In genomic region chr11:84127977-84128376, GRCm38 (mm10) we compare ENCODE assay signal across 12 mouse cellular contexts. TPM values are rescaled to one million over a fixed set of nuclear protein-coding genes. Genes with fewer than 3 reads are reported as not detected.
A peak's percentile ranks its signal among the peaks of the same experiment; 100 is the strongest.
DNase-seq lines count a peak whose midpoint lies in the region; ATAC-seq and TF ChIP-seq lines count a peak whose summit lies in the region.
"Had no signal": no experiment of that assay in that cellular context is flagged by ENCODE, and none has a peak within 500 bp of the region (broad histone marks: within the 10 kb centered on the region; RNA-seq: fewer than 3 reads in every experiment).

No protein-coding gene starts in this region.

- intact Hi-C loops in heart, postnatal 36 days (cut with DNase I): loop anchor here (2.0 kb wide), 1 partner anchor 59 kb away; the partner anchor contains the start of gene Dusp14
- intact Hi-C loops in heart, postnatal 14 days (cut with DNase I): no loop called here

- no peak overlapping the region for H3K9ac ChIP-seq in heart, embryonic 13.5 days
- no peak overlapping the region for H3K9ac ChIP-seq in midbrain, embryonic 11.5 days (ENCODE audit: low read length)
- no peak overlapping the region for H3K9ac ChIP-seq in MEL (ENCODE audit: control insufficient read depth, low read depth, low read length, poor library complexity, severe bottlenecking)
- H3K9ac ChIP-seq in liver, embryonic 15.5 days: no peak overlapping the region

- DNase-seq in heart, postnatal 36 days: no peak
- DNase-seq in midbrain, embryonic 10.5 days (ENCODE audit: low spot score): no peak
- no peak for DNase-seq in midbrain, embryonic 11.5 days (ENCODE audit: low spot score, missing footprints)
- peak; percentile 47 for DNase-seq in MEL (ENCODE audit: low read depth, low spot score)
- DNase-seq in heart, postnatal 14 days: no peak

- peak; percentile 14 to 54 (median 46); a peak in 5 of 6 replicates for TF ChIP-seq CTCF in MEL (IDR thresholded peaks at IDR 0.05 in 2 of 3, conservative IDR thresholded peaks at IDR 0.05 in 1 of 3; ENCODE audit: control insufficient read depth in 1 of 3, insufficient read depth in 1 of 3, low read depth in 2 of 3, low read length in 3 of 3, poor library complexity in 1 of 3, severe bottlenecking in 1 of 3)

- peaks cover 11% of the 10 kb centered on the region for H3K79me2 ChIP-seq in MEL (ENCODE audit: control insufficient read depth, insufficient read depth, low read length, poor library complexity)

- no peaks in the 10 kb centered on the region for H3K27me3 ChIP-seq in heart, embryonic 13.5 days (replicated peaks)
- no peaks in the 10 kb centered on the region for H3K27me3 ChIP-seq in midbrain, embryonic 10.5 days (ENCODE audit: low read depth, poor library complexity, severe bottlenecking)
- H3K27me3 ChIP-seq in midbrain, embryonic 11.5 days (ENCODE audit: control insufficient read depth, insufficient read depth, low read length): no peaks in the 10 kb centered on the region
- H3K27me3 ChIP-seq in MEL (ENCODE audit: control insufficient read depth in 1 of 2, insufficient read depth in 2 of 2, low read length in 2 of 2): 0 out of 4 replicates have a peak, but pooled peaks cover 0 to 1% of the 10 kb centered on the region in 2 experiments
- H3K27me3 ChIP-seq in liver, embryonic 15.5 days: peaks cover 20% of the 10 kb centered on the region

- 91% methylated on average over 4 of the region's 4 CpGs for WGBS in heart, embryonic 13.5 days
- WGBS in midbrain, embryonic 10.5 days: 88% methylated on average over 4 of the region's 4 CpGs
- WGBS in midbrain, embryonic 11.5 days: 90% methylated on average over 4 of the region's 4 CpGs
- WGBS in liver, embryonic 15.5 days (ENCODE audit: insufficient replicate concordance): 61% methylated on average over 4 of the region's 4 CpGs

- H3K27ac ChIP-seq in heart, embryonic 13.5 days (replicated peaks): no peak overlapping the region
- H3K27ac ChIP-seq in midbrain, embryonic 10.5 days (replicated peaks): no peak overlapping the region
- no peak overlapping the region for H3K27ac ChIP-seq in midbrain, embryonic 11.5 days (ENCODE audit: low read depth, low read length)
- H3K27ac ChIP-seq in MEL (ENCODE audit: control insufficient read depth, low read depth, low read length): no peak overlapping the region
- no peak overlapping the region for H3K27ac ChIP-seq in liver, embryonic 15.5 days (replicated peaks)

- H3K36me3 ChIP-seq in heart, embryonic 13.5 days: peaks cover 39% of the 10 kb centered on the region
- H3K36me3 ChIP-seq in midbrain, embryonic 10.5 days: peaks cover 43% of the 10 kb centered on the region
- peaks cover 2% of the 10 kb centered on the region; the same call in 1 of the 2 replicates for H3K36me3 ChIP-seq in midbrain, embryonic 11.5 days (ENCODE audit: control insufficient read depth, insufficient read depth, low read length)
- H3K36me3 ChIP-seq in MEL (ENCODE audit: control insufficient read depth in 1 of 2, insufficient read depth in 2 of 2, low read length in 2 of 2): peaks cover 4 to 12% of the 10 kb centered on the region in 2 experiments
- peaks cover 30% of the 10 kb centered on the region for H3K36me3 ChIP-seq in liver, embryonic 15.5 days (replicated peaks)

- H3K4me3 ChIP-seq in heart, embryonic 13.5 days: no peak overlapping the region
- H3K4me3 ChIP-seq in midbrain, embryonic 10.5 days: peak overlapping the region; percentile 87; the same call in 1 of the 2 replicates
- H3K4me3 ChIP-seq in midbrain, embryonic 11.5 days (ENCODE audit: low read depth, low read length): no peak overlapping the region
- H3K4me3 ChIP-seq in MEL (ENCODE audit: control insufficient read depth in 1 of 2, insufficient read depth in 1 of 2, low read depth in 2 of 2, low read length in 2 of 2): 0 out of 4 replicates have a peak overlapping the region, but pooled peaks of 1 of the 2 experiments have one; percentile 80
- H3K4me3 ChIP-seq in liver, embryonic 15.5 days (replicated peaks): no peak overlapping the region

- TF ChIP-seq RAD21 in MEL (IDR thresholded peaks at IDR 0.05; ENCODE audit: low read depth, low read length): no peak

- no peaks in the 10 kb centered on the region for H3K9me3 ChIP-seq in heart, embryonic 13.5 days
- H3K9me3 ChIP-seq in midbrain, embryonic 10.5 days (replicated peaks): no peaks in the 10 kb centered on the region
- no peaks in the 10 kb centered on the region for H3K9me3 ChIP-seq in midbrain, embryonic 11.5 days (ENCODE audit: control insufficient read depth, low read length)
- no peaks in the 10 kb centered on the region for H3K9me3 ChIP-seq in MEL (replicated peaks; ENCODE audit: insufficient read depth, low read length)
- H3K9me3 ChIP-seq in liver, embryonic 15.5 days (replicated peaks): no peaks in the 10 kb centered on the region

- TF ChIP-seq EP300 in MEL (IDR thresholded peaks at IDR 0.05; ENCODE audit: low read depth in 1 of 2, low read length in 2 of 2): no peak

- peaks cover 13% of the 10 kb centered on the region for H3K4me1 ChIP-seq in heart, embryonic 13.5 days
- peaks cover 17% of the 10 kb centered on the region for H3K4me1 ChIP-seq in midbrain, embryonic 10.5 days
- H3K4me1 ChIP-seq in midbrain, embryonic 11.5 days (ENCODE audit: control insufficient read depth, insufficient read depth, low read length): peaks cover 9% of the 10 kb centered on the region; the same call in 1 of the 2 replicates
- no peaks in the 10 kb centered on the region; a peak in 1 of 4 replicates for H3K4me1 ChIP-seq in MEL (ENCODE audit: control insufficient read depth in 1 of 2, insufficient read depth in 2 of 2, low read length in 2 of 2)
- peaks cover 17% of the 10 kb centered on the region for H3K4me1 ChIP-seq in liver, embryonic 15.5 days (replicated peaks)

- TF ChIP-seq POLR2A in MEL (IDR thresholded peaks at IDR 0.05; ENCODE audit: control insufficient read depth in 1 of 2, insufficient read depth in 1 of 2, low read depth in 1 of 2, low read length in 2 of 2, poor library complexity in 1 of 2): no peak; a peak in 1 of 4 replicates

- H3K4me2 ChIP-seq in heart, embryonic 13.5 days: peak overlapping the region; percentile 89; the same call in 1 of the 2 replicates
- H3K4me2 ChIP-seq in midbrain, embryonic 11.5 days: no peak overlapping the region
- 0 out of 2 replicates have a peak overlapping the region, but pooled peaks have one; percentile 90 for H3K4me2 ChIP-seq in liver, embryonic 15.5 days

- ATAC-seq in heart, embryonic 13.5 days (ENCODE audit: extremely low read depth, insufficient number of reproducible peaks, low FRiP score, low TSS enrichment): no peak
- ATAC-seq in midbrain, embryonic 11.5 days (ENCODE audit: low FRiP score): no peak
- ATAC-seq in liver, embryonic 15.5 days (ENCODE audit: insufficient read depth): no peak
- no peak for ATAC-seq in granulocyte monocyte progenitor cell, adult 5-6 weeks (replicated peaks; ENCODE audit: poor library complexity, severe bottlenecking)
- ATAC-seq: midbrain, embryonic 16.5 days had no signal

RNA-seq across cellular contexts. Expression of gene Tada2a, which starts 1.4 kb away (rescaled TPM):
- 19.9 and 20.4 TPM in 2 replicates for polyA plus RNA-seq in heart, embryonic 13.5 days (2015; fragmentation: Nextera tagmentation; extraction: Ambion mirVana)
- 1 to 10 TPM; 5.9 to 8.2 TPM for total RNA-seq in heart, postnatal 36 days (2021)
- 36.4 and 37.8 TPM in 2 replicates for polyA plus RNA-seq in midbrain, embryonic 10.5 days (2016; fragmentation: Nextera tagmentation; extraction: Ambion mirVana)
- 33.7 and 33.9 TPM in 2 replicates for polyA plus RNA-seq in midbrain, embryonic 11.5 days (2014; fragmentation: Nextera tagmentation; extraction: Ambion mirVana)
- 32.3 and 37.8 TPM in 2 replicates for total RNA-seq in MEL (2012; rRNA removed)
- 10 to 100 TPM in 1 of 2 experiments, not detected in 1; 35.9 TPM for polyA plus RNA-seq in MEL (2012; ENCODE audit: insufficient read depth in 1 of 2, insufficient read length in 2 of 2, low read depth in 1 of 2, low replicate concordance in 2 of 2, missing spikeins in 1 of 2)
- 6.9 and 8.1 TPM in 2 replicates for polyA plus RNA-seq in liver, embryonic 15.5 days (2015; fragmentation: Nextera tagmentation; extraction: Ambion mirVana)
- total RNA-seq in granulocyte monocyte progenitor cell, adult 5-6 weeks (2014; fragmentation: Nextera tagmentation): 27.1 and 29.0 TPM in 2 replicates
- 20.0 and 22.2 TPM in 2 replicates for total RNA-seq in granulocyte monocyte progenitor cell, adult 5-6 weeks (2017)
- 1 to 10 TPM; 6.2 to 6.3 TPM for total RNA-seq in heart, postnatal 14 days (2021)

RNA-seq across cellular contexts. Expression of gene Acaca, which starts 1.5 kb away (rescaled TPM):
- polyA plus RNA-seq in heart, embryonic 13.5 days (2015; fragmentation: Nextera tagmentation; extraction: Ambion mirVana): 6.6 and 6.7 TPM in 2 replicates
- total RNA-seq in heart, postnatal 36 days (2021): 10 to 100 TPM; 13.6 to 26.1 TPM
- 18.9 and 25.9 TPM in 2 replicates for polyA plus RNA-seq in midbrain, embryonic 10.5 days (2016; fragmentation: Nextera tagmentation; extraction: Ambion mirVana)
- 29.9 and 32.6 TPM in 2 replicates for polyA plus RNA-seq in midbrain, embryonic 11.5 days (2014; fragmentation: Nextera tagmentation; extraction: Ambion mirVana)
- total RNA-seq in MEL (2012; rRNA removed): 52.0 and 61.5 TPM in 2 replicates
- 10 to 100 TPM; 32.0 to 33.9 TPM for polyA plus RNA-seq in MEL (2012; ENCODE audit: insufficient read depth in 1 of 2, insufficient read length in 2 of 2, low read depth in 1 of 2, low replicate concordance in 2 of 2, missing spikeins in 1 of 2)
- 5.4 and 5.5 TPM in 2 replicates for polyA plus RNA-seq in liver, embryonic 15.5 days (2015; fragmentation: Nextera tagmentation; extraction: Ambion mirVana)
- 28.9 and 40.2 TPM in 2 replicates for total RNA-seq in granulocyte monocyte progenitor cell, adult 5-6 weeks (2014; fragmentation: Nextera tagmentation)
- 34.7 and 38.5 TPM in 2 replicates for total RNA-seq in granulocyte monocyte progenitor cell, adult 5-6 weeks (2017)
- total RNA-seq in heart, postnatal 14 days (2021): 10 to 100 TPM; 11.4 to 12.5 TPM

RNA-seq across cellular contexts. Expression of gene Gm11437, which starts 39.3 kb away (rescaled TPM):
- polyA plus RNA-seq in heart, embryonic 13.5 days (2015; fragmentation: Nextera tagmentation; extraction: Ambion mirVana): not detected in 2 replicates
- not detected for total RNA-seq in heart, postnatal 36 days (2021)
- polyA plus RNA-seq in midbrain, embryonic 10.5 days (2016; fragmentation: Nextera tagmentation; extraction: Ambion mirVana): not detected in 2 replicates
- not detected in 2 replicates for polyA plus RNA-seq in midbrain, embryonic 11.5 days (2014; fragmentation: Nextera tagmentation; extraction: Ambion mirVana)
- not detected in 2 replicates for total RNA-seq in MEL (2012; rRNA removed)
- polyA plus RNA-seq in MEL (2012; ENCODE audit: insufficient read depth in 1 of 2, insufficient read length in 2 of 2, low read depth in 1 of 2, low replicate concordance in 2 of 2, missing spikeins in 1 of 2): not detected
- polyA plus RNA-seq in liver, embryonic 15.5 days (2015; fragmentation: Nextera tagmentation; extraction: Ambion mirVana): not detected in 2 replicates
- total RNA-seq in granulocyte monocyte progenitor cell, adult 5-6 weeks (2014; fragmentation: Nextera tagmentation): not detected in 2 replicates
- not detected in 2 replicates for total RNA-seq in granulocyte monocyte progenitor cell, adult 5-6 weeks (2017)
- total RNA-seq in heart, postnatal 14 days (2021): not detected
- polyA plus RNA-seq: embryonic facial prominence, embryonic 14.5 days; heart, postnatal 0 days; limb, embryonic 14.5 days had no signal

RNA-seq across cellular contexts. Expression of gene Dusp14, which starts 58.9 kb away (rescaled TPM):
- 5.1 and 6.6 TPM in 2 replicates for polyA plus RNA-seq in heart, embryonic 13.5 days (2015; fragmentation: Nextera tagmentation; extraction: Ambion mirVana)
- total RNA-seq in heart, postnatal 36 days (2021): under 1 TPM; 0.50 to 0.73 TPM
- 10.3 and 10.8 TPM in 2 replicates for polyA plus RNA-seq in midbrain, embryonic 10.5 days (2016; fragmentation: Nextera tagmentation; extraction: Ambion mirVana)
- 7.2 and 8.8 TPM in 2 replicates for polyA plus RNA-seq in midbrain, embryonic 11.5 days (2014; fragmentation: Nextera tagmentation; extraction: Ambion mirVana)
- 6.6 and 7.9 TPM in 2 replicates for total RNA-seq in MEL (2012; rRNA removed)
- polyA plus RNA-seq in MEL (2012; ENCODE audit: insufficient read depth in 1 of 2, insufficient read length in 2 of 2, low read depth in 1 of 2, low replicate concordance in 2 of 2, missing spikeins in 1 of 2): 1 to 10 TPM in 1 of 2 experiments, not detected in 1; 9.7 TPM
- polyA plus RNA-seq in liver, embryonic 15.5 days (2015; fragmentation: Nextera tagmentation; extraction: Ambion mirVana): 1.2 and 1.3 TPM in 2 replicates
- not detected in 2 replicates for total RNA-seq in granulocyte monocyte progenitor cell, adult 5-6 weeks (2014; fragmentation: Nextera tagmentation)
- total RNA-seq in granulocyte monocyte progenitor cell, adult 5-6 weeks (2017): 0.31 TPM in 1 of 2 replicates, not detected in the other
- under 1 TPM; 0.69 to 0.76 TPM for total RNA-seq in heart, postnatal 14 days (2021)
